Mouse (Mus musculus) gastrocnemius, postnatal 4 days (tissue): ENCODE results near the gene Hspa1b. TPM values are rescaled to one million over a fixed set of nuclear protein-coding genes. Genes with fewer than 3 reads are reported as not detected.
A peak's percentile ranks its signal among the peaks of the same experiment; 100 is the strongest.
"Not testable (repeated sequence)": the region's sequence is repeated elsewhere in the genome, so short reads cannot be mapped to it uniquely, and the experiment has no call there.

Experiments used
- DNase-seq, 2 experiments: peaks; one replicate each; pipeline ENCODE4 v3.0.0; 2021 to 2022; ENCODE audit warnings: low spot score in 2 of 2, mixed read lengths in 2 of 2
- total RNA-seq, 2 experiments: library from RNA; stranded (reverse); gene quantifications; 2 replicates each; pipeline ENCODE4 v1.2.3; 2021

The Hspa1b gene
- total RNA-seq, 2 experiments from 2014 or later = 3.7 to 4.0 TPM

GRCm38 (mm10) chr17:34984218-34984617, 25.2 kb upstream of the Hspa1b start:
- DNase-seq = no peak

- no peak for DNase-seq
Measured at GRCm38 (mm10) chr17:34982328-34982727, 23.3 kb upstream of the Hspa1b start.

- peak; percentile 72 to 90 for DNase-seq
Measured at GRCm38 (mm10) chr17:34981690-34982180, 22.7 kb upstream of the Hspa1b start, which contains the start of gene Lsm2. Gene Lsm2 (plus strand): TSS chr17:34981862.

- DNase-seq = no peak
Measured at GRCm38 (mm10) chr17:34980655-34981054, 21.6 kb upstream of the Hspa1b start.

GRCm38 (mm10) chr17:34979631-34980030, 20.6 kb upstream of the Hspa1b start:
- DNase-seq = no peak

- no peak for DNase-seq
Measured at GRCm38 (mm10) chr17:34978239-34978638, 19.2 kb upstream of the Hspa1b start.

- no peak for DNase-seq
Measured at GRCm38 (mm10) chr17:34977000-34977399, 18.0 kb upstream of the Hspa1b start.

- no peak for DNase-seq
Measured at GRCm38 (mm10) chr17:34975581-34976492, 16.8 kb upstream of the Hspa1b start.

GRCm38 (mm10) chr17:34972069-34972749, 13.2 kb upstream of the Hspa1b start, which contains the start of the genes Hspa1a and Hspa1l:
Gene Hspa1a (minus strand): TSS chr17:34972156.
Gene Hspa1l (plus strand): TSS chr17:34972703.
- peak; percentile 30 to 64 for DNase-seq

GRCm38 (mm10) chr17:34971694-34972068, 12.6 kb upstream of the Hspa1b start:
- DNase-seq = not testable (repeated sequence)

GRCm38 (mm10) chr17:34970850-34971249, 11.8 kb upstream of the Hspa1b start:
- not testable (repeated sequence) for DNase-seq

GRCm38 (mm10) chr17:34969822-34970221, 10.8 kb upstream of the Hspa1b start, which contains the start of gene Gm20481:
Gene Gm20481 (plus strand): TSS chr17:34969912.
- not testable (repeated sequence) for DNase-seq

- no peak for DNase-seq
Measured at GRCm38 (mm10) chr17:34965627-34966026, 6.6 kb upstream of the Hspa1b start.

- DNase-seq = no peak
Measured at GRCm38 (mm10) chr17:34964640-34965049, 5.6 kb upstream of the Hspa1b start.

- DNase-seq = no peak
Measured at GRCm38 (mm10) chr17:34962841-34963240, 3.8 kb upstream of the Hspa1b start.

GRCm38 (mm10) chr17:34962125-34962524, 3.1 kb upstream of the Hspa1b start:
- DNase-seq = no peak

GRCm38 (mm10) chr17:34960702-34961493, 1.9 kb upstream of the Hspa1b start:
- no peak for DNase-seq

- no peak for DNase-seq
Measured at GRCm38 (mm10) chr17:34959881-34960515, 960 bp upstream of the Hspa1b start.

GRCm38 (mm10) chr17:34958734-34959129, 306 bp downstream of the Hspa1b start:
- not testable (repeated sequence) for DNase-seq

GRCm38 (mm10) chr17:34957966-34958365, 1.1 kb downstream of the Hspa1b start:
- DNase-seq = not testable (repeated sequence)
